Mouse (Mus musculus): ENCODE data around the gene 4933428G20Rik. TPM values are rescaled to one million over a fixed set of nuclear protein-coding genes. Genes with fewer than 3 reads are reported as not detected.

The 4933428G20Rik gene
- polyA plus RNA-seq, 1 experiment from 2014 or later: 0.87 TPM

DNA sequence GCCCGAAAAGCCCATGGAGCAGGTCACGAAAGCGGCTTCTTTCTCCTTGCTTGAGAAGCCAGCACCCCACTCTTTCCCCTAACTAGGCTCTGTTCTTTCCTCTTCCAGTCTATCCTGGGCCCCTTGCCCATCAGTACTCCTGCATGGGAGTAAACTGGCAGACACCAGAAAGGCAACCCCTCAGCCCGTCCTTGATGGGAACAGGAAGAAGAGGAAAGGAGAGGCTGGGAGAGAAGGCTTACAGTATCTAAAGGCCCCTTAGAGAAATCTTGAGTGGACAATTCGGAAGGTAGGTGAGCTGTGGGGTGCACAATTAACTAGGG, 35.1 kb upstream of the 4933428G20Rik start:
- Histone ChIP-seq H3K27ac (ENCODE audit: low read length) (no peak overlapping the region), H3K4me3 (ENCODE audit: low read length) (no peak overlapping the region), H3K9ac (ENCODE audit: low read length) (no peak overlapping the region), H3K27me3 (ENCODE audit: control insufficient read depth, insufficient read depth, low read depth, low read length) (peaks cover 75% of the 10 kb centered on the region), H3K36me3 (ENCODE audit: control insufficient read depth, insufficient read depth, low read length) (no peaks in the 10 kb centered on the region), H3K4me1 (replicated peaks; ENCODE audit: control insufficient read depth, insufficient read depth, low read length) (peaks cover 27% of the 10 kb centered on the region), H3K9me3 (ENCODE audit: control insufficient read depth, low read length) (no peaks in the 10 kb centered on the region), H3K4me2 (ENCODE audit: low read depth, low read length) (no peak overlapping the region)
- WGBS: 14% methylated on average over 5 of the region's 5 CpGs
- ATAC-seq (ENCODE audit: low read depth): no peak

DNA sequence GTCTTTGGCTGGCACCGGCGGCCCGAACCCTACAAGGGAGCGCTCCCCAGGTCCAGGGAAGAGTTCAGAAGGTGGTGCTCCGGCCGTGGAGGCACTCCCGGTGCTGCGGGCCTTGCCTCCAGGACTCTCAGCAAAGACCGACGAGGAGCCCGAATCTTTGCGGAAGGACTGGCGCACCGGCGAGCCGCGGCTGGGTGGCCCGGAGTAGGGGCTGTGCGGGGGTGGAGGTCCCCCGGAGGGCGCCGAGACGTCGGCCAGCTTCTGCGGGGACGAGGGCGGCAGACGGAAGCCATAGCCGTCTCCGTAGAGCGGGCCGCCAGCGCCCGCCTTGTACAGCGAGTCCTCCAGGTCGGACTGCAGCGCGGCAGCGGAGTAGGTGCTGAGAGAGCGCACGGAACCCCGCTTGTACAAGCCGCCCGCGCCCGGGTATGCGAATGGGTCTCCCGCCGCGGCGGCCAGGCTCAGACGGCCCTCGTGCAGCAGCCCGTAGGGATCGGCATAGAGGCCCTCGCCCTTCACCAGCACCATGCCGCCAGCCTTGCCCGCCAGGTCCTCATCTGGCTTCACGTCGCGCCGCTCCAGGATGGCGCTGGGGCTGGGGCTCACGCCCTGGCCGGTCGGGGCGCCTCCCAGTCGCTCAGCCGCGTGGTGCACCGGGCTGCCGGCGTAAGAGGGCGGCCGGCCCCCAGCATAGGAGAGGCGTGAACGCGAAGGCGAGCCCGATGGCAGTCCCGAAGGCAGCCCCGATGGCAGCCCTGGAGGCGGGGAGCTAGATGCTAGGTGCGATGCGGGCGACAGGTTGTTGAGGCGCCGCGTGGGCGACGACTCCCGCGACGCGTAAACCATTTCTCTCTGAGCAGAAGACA, 34.5 kb upstream of the 4933428G20Rik start:
- no peak overlapping the region for H3K9ac ChIP-seq (ENCODE audit: low read length)
- H3K9me3 ChIP-seq (ENCODE audit: control insufficient read depth, low read length): no peaks in the 10 kb centered on the region
- 3% methylated on average over 88 of the region's 95 CpGs for WGBS

DNA sequence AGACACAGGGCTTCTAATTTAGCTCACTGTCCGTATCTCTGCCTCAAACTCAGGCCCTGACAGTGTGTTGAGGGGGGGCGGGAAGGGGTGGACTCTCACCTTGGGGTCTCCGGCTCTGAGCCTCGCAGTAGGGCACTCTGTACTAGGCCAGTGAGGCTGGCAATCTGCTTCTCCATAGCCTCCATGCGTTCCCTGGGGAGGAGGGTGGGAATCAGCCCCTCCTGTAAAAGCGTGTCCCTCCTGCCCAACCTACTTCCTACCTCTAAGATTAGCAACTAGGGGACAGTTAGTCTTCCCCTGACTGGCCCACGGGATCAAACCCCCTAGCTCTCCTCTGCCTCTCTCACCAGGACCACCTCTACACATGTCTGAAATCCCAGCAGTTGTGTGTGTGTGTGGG, 33.5 kb upstream of the 4933428G20Rik start:
- Histone ChIP-seq H3K27ac (ENCODE audit: low read length) (no peak overlapping the region), H3K4me1 (replicated peaks; ENCODE audit: control insufficient read depth, insufficient read depth, low read length) (peaks cover 25% of the 10 kb centered on the region), H3K9ac (ENCODE audit: low read length) (no peak overlapping the region), H3K4me2 (ENCODE audit: low read depth, low read length) (no peak overlapping the region), H3K9me3 (ENCODE audit: control insufficient read depth, low read length) (no peaks in the 10 kb centered on the region), H3K4me3 (ENCODE audit: low read length) (no peak overlapping the region), H3K27me3 (ENCODE audit: control insufficient read depth, insufficient read depth, low read depth, low read length) (peaks cover 68% of the 10 kb centered on the region), H3K36me3 (ENCODE audit: control insufficient read depth, insufficient read depth, low read length) (no peaks in the 10 kb centered on the region)
- WGBS: 17% methylated on average over 7 of the region's 7 CpGs
- no peak for ATAC-seq (ENCODE audit: low read depth)

More for the DNA sequence above, 34.5 kb upstream of the 4933428G20Rik start:
- Histone ChIP-seq H3K4me1 (replicated peaks; ENCODE audit: control insufficient read depth, insufficient read depth, low read length) (peaks cover 25% of the 10 kb centered on the region), H3K4me2 (ENCODE audit: low read depth, low read length) (peak overlapping the region; percentile 41), H3K27me3 (ENCODE audit: control insufficient read depth, insufficient read depth, low read depth, low read length) (peaks cover 75% of the 10 kb centered on the region), H3K27ac (ENCODE audit: low read length) (no peak overlapping the region), H3K4me3 (ENCODE audit: low read length) (peak overlapping the region; percentile 25), H3K36me3 (ENCODE audit: control insufficient read depth, insufficient read depth, low read length) (no peaks in the 10 kb centered on the region)
- no peak for ATAC-seq (ENCODE audit: low read depth)

DNA sequence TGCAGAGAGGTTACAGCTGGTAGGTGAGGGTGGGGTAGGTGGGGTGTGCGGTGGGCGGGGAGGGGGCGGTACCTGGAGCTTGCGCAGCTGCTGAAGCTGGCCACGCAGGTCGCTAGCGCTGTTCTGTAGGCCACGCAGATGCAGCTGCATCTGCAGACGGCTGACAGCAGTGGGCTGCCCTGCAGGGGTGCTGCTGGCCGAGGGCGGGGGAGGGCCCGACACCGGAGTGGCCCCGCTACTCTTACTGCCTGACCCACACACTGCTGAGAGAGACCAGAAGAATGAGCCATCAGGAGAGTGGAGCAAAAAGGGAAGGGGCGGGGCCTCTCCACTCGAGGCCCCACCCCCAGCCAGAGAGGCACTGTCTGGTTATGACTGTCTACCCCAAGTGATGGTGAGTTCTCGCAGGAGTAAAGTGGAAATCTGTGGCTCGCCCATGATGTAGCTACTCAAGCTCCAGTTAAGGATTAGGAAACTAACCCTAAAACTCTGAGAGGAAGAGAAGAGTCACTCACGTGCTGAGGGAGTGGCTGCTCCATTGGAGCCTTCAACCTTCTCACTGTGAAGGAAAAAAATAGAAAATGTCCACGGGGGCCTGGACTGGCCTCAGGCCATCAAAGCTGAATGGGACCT, 32.9 kb upstream of the 4933428G20Rik start:
- WGBS: 4% methylated on average over 20 of the region's 20 CpGs
- peak; percentile 12; the same call in 1 of the 2 replicates for ATAC-seq (ENCODE audit: low read depth)
- Histone ChIP-seq H3K4me3 (ENCODE audit: low read length) (no peak overlapping the region), H3K36me3 (ENCODE audit: control insufficient read depth, insufficient read depth, low read length) (no peaks in the 10 kb centered on the region), H3K27me3 (ENCODE audit: control insufficient read depth, insufficient read depth, low read depth, low read length) (peaks cover 63% of the 10 kb centered on the region), H3K4me2 (ENCODE audit: low read depth, low read length) (peak overlapping the region; percentile 31), H3K9me3 (ENCODE audit: control insufficient read depth, low read length) (no peaks in the 10 kb centered on the region), H3K9ac (ENCODE audit: low read length) (no peak overlapping the region), H3K27ac (ENCODE audit: low read length) (no peak overlapping the region), H3K4me1 (replicated peaks; ENCODE audit: control insufficient read depth, insufficient read depth, low read length) (peaks cover 25% of the 10 kb centered on the region)

DNA sequence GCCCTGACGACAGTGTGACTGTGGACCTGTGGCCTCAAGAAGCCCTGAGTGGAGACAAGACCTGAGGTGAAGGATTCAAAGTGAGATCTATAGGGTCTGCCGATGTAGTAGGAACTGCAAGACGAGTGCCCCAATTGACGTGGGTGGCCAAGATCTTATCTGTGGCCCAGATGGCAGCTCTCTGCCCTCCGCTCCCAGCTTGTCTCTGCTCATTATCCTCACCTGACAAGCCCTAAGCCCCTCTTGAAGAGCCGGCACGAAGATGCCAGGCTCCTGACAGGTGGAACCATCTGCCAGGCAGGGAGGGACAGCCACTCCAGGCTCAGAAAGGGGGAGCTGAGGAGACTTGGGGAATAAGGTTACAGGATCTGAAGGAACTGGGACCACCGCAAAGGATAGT, 32.2 kb upstream of the 4933428G20Rik start:
- Histone ChIP-seq H3K27me3 (ENCODE audit: control insufficient read depth, insufficient read depth, low read depth, low read length) (peaks cover 56% of the 10 kb centered on the region), H3K9me3 (ENCODE audit: control insufficient read depth, low read length) (no peaks in the 10 kb centered on the region), H3K36me3 (ENCODE audit: control insufficient read depth, insufficient read depth, low read length) (no peaks in the 10 kb centered on the region), H3K27ac (ENCODE audit: low read length) (no peak overlapping the region), H3K9ac (ENCODE audit: low read length) (no peak overlapping the region), H3K4me3 (ENCODE audit: low read length) (peak overlapping the region; percentile 52), H3K4me2 (ENCODE audit: low read depth, low read length) (peak overlapping the region; percentile 94; the same call in 1 of the 2 replicates), H3K4me1 (replicated peaks; ENCODE audit: control insufficient read depth, insufficient read depth, low read length) (peaks cover 25% of the 10 kb centered on the region)
- ATAC-seq (ENCODE audit: low read depth): no peak
- WGBS: 10% methylated on average over 8 of the region's 8 CpGs

DNA sequence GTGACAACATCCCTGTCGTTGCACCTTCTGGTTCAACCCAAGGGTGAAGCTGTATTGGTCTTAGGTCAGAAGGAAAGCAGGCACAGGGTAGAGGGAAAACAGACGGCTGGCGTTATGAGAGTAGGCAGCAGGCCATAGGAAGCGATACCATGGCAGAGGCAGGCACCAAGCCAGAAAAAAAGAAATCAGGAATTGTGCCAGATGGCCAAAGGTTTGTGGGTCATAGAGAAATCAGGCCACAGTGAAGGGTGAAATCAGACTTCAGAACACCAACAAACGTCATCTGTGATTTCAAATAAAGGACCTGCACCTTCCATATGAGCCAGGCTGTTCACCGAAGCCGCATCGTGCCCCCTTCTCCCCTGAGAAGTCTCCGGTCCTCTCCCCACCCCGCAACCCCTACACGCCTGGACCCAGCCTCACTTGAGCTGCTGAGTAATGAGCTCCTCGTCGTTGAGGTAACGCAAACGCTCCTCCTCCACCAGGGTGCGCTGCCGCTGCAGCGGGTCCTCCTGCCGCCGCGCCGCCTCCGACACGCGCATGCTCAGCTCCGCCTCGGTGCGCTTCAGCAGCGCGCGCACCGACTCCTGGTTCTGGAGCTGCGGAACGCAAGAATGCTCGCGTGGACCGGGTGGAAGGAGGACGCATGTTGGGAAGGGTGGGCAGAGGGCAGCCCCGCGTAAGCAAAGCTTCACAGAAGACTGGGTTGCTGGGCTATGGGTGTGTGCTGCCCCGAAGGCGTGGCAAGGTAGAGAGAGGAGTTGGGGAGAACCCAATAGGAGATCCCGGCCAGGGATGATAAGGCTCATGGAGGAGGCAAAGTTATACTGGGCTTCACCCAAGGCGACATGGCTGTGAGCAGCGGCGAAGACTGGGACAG, 31.5 kb upstream of the 4933428G20Rik start:
- Histone ChIP-seq H3K4me3 (ENCODE audit: low read length) (peak overlapping the region; percentile 52), H3K36me3 (ENCODE audit: control insufficient read depth, insufficient read depth, low read length) (no peaks in the 10 kb centered on the region), H3K4me2 (ENCODE audit: low read depth, low read length) (peak overlapping the region; percentile 94), H3K4me1 (replicated peaks; ENCODE audit: control insufficient read depth, insufficient read depth, low read length) (peaks cover 18% of the 10 kb centered on the region), H3K9ac (ENCODE audit: low read length) (peak overlapping the region; percentile 61), H3K9me3 (ENCODE audit: control insufficient read depth, low read length) (no peaks in the 10 kb centered on the region), H3K27me3 (ENCODE audit: control insufficient read depth, insufficient read depth, low read depth, low read length) (peaks cover 49% of the 10 kb centered on the region), H3K27ac (ENCODE audit: low read length) (no peak overlapping the region)
- WGBS: 5% methylated on average over 46 of the region's 46 CpGs
- peak; percentile 69 for ATAC-seq (ENCODE audit: low read depth)

DNA sequence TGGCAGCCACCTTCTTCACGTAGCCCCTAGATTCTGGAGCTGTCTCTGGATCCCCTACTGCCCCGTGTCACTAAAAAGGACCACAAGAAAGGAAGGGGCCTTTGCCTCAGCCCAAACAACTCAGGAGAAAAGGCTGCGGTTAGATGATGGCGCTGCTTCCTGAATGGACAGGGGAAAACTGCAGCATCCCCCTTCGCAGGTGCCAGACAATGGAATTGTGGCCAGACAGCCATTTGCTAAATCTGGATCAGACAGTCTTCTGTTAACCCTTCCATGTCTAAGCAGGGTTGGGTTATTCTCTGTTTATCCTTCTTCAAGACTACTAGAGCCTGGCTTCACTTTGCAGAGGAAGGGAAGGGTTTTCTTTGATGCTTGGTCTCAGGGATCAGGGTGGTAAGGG, 30.8 kb upstream of the 4933428G20Rik start:
- Histone ChIP-seq H3K36me3 (ENCODE audit: control insufficient read depth, insufficient read depth, low read length) (no peaks in the 10 kb centered on the region), H3K4me1 (replicated peaks; ENCODE audit: control insufficient read depth, insufficient read depth, low read length) (peaks cover 16% of the 10 kb centered on the region), H3K4me2 (ENCODE audit: low read depth, low read length) (no peak overlapping the region), H3K27ac (ENCODE audit: low read length) (no peak overlapping the region), H3K9ac (ENCODE audit: low read length) (no peak overlapping the region), H3K9me3 (ENCODE audit: control insufficient read depth, low read length) (no peaks in the 10 kb centered on the region), H3K4me3 (ENCODE audit: low read length) (no peak overlapping the region), H3K27me3 (ENCODE audit: control insufficient read depth, insufficient read depth, low read depth, low read length) (peaks cover 42% of the 10 kb centered on the region)
- no peak for ATAC-seq (ENCODE audit: low read depth)
- 50% methylated on average over 5 of the region's 5 CpGs for WGBS

DNA sequence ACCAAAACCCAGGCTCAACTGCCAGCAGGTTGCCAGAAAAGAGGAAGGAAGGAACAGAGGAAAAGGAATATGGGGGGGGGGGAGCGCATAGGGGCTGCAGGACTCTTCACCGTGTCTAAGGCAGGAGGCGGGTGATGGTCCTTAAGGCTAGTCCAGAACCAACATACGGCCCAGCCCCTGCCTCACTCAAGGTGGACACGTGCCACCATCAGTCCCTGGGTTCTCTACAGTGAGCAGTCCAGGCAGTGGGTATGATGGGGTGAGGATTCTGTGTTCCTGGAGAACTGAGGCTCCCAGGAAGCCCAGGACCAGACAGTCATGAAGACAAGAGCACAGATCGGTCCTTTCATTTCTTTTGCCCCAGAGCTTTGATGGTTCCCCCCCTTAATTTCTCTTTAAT, 29.9 kb upstream of the 4933428G20Rik start:
- 86% methylated on average over 6 of the region's 6 CpGs for WGBS
- no peak for ATAC-seq (ENCODE audit: low read depth)
- Histone ChIP-seq H3K9me3 (ENCODE audit: control insufficient read depth, low read length) (no peaks in the 10 kb centered on the region), H3K36me3 (ENCODE audit: control insufficient read depth, insufficient read depth, low read length) (no peaks in the 10 kb centered on the region), H3K9ac (ENCODE audit: low read length) (no peak overlapping the region), H3K4me1 (replicated peaks; ENCODE audit: control insufficient read depth, insufficient read depth, low read length) (peaks cover 15% of the 10 kb centered on the region), H3K27me3 (ENCODE audit: control insufficient read depth, insufficient read depth, low read depth, low read length) (peaks cover 33% of the 10 kb centered on the region), H3K27ac (ENCODE audit: low read length) (no peak overlapping the region), H3K4me3 (ENCODE audit: low read length) (no peak overlapping the region), H3K4me2 (ENCODE audit: low read depth, low read length) (no peak overlapping the region)
